Mouse (Mus musculus) kidney, embryonic 16.5 days (tissue): ENCODE measurements at regions not wholly inside any gene's neighbourhood (a gene's known extent, or its start where the extent isn't known, plus 50 kb on each side); places are given as distances from the start of the nearest gene placed in this dataset.

Experiments
- ATAC-seq: fragments of 200-750 bp; cut with Nextera tagmentation; 2 replicates; pipeline ENCODE4 v1.8.0; 2017; ENCODE audit warnings: moderate TSS enrichment; ENCODE audit not compliant: low FRiP score, low TSS enrichment
- H3K27ac ChIP-seq: fragments of 300-500 bp; sonication (generic); 2 replicates; pipeline ENCODE4 v1.5.1; 2014; ENCODE audit warnings: low read length
- H3K27me3 ChIP-seq: fragments of 300-500 bp; sonication (generic); 2 replicates; pipeline ENCODE4 v1.6.1; 2014; ENCODE audit warnings: low read length, control low read depth, mixed read lengths; ENCODE audit not compliant: insufficient read depth
- H3K36me3 ChIP-seq: fragments of 300-500 bp; sonication (generic); 2 replicates; pipeline ENCODE4 v1.6.1; 2014; ENCODE audit warnings: low read length, control low read depth, mixed read lengths; ENCODE audit not compliant: insufficient read depth
- H3K4me1 ChIP-seq: fragments of 300-500 bp; sonication (generic); 2 replicates; pipeline ENCODE4 v1.6.1; 2014; ENCODE audit warnings: low read length, control low read depth, mixed read lengths; ENCODE audit not compliant: insufficient read depth
- H3K4me2 ChIP-seq: fragments of 300-500 bp; sonication (generic); replicated peaks from 2 replicates; pipeline ENCODE4 v1.6.1; 2014; ENCODE audit warnings: low read depth, low read length
- H3K4me3 ChIP-seq: fragments of 300-500 bp; sonication (generic); 2 replicates; pipeline ENCODE4 v1.5.1; 2014; ENCODE audit warnings: mild to moderate bottlenecking, low read length
- H3K9ac ChIP-seq: fragments of 300-500 bp; sonication (generic); replicated peaks from 2 replicates; pipeline ENCODE4 v1.6.1; 2014; ENCODE audit warnings: low read length
- H3K9me3 ChIP-seq: fragments of 300-500 bp; sonication (generic); 2 replicates; pipeline ENCODE4 v1.6.1; 2016; ENCODE audit warnings: low read length, control low read depth
- WGBS: fragments of 180-500 bp; shearing (Covaris S2); extraction: QIAGEN DNeasy Blood & Tissue Kit; methylation state at CpG from one replicate; pipeline ENCODE4 v1.1.7; 2014; 5-methylcytosine and 5-hydroxymethylcytosine counted together

- Histone ChIP-seq H3K4me2 (no peak overlapping the region), H3K9ac (no peak overlapping the region), H3K27me3 (peaks cover 5% of the 10 kb centered on the region; the same call in 1 of the 2 replicates), H3K9me3 (no peaks in the 10 kb centered on the region), H3K36me3 (no peaks in the 10 kb centered on the region), H3K4me1 (no peaks in the 10 kb centered on the region), H3K27ac (no peak overlapping the region), H3K4me3 (no peak overlapping the region)
- ATAC-seq, result no peak
- 77% methylated on average over 3 of the region's 3 CpGs for WGBS
Observed at GRCm38 (mm10) chrX:161487691-161488090, 200.4 kb downstream of the Gm15262 start.

GRCm38 (mm10) chrX:161511341-161511740 lies 205.5 kb upstream of the Rai2 start:
- H3K4me3 ChIP-seq, result no peak overlapping the region
- 80% methylated on average over 1 of the region's 1 CpGs for WGBS
- H3K36me3 ChIP-seq, result no peaks in the 10 kb centered on the region
- no peak overlapping the region for H3K27ac ChIP-seq
- no peaks in the 10 kb centered on the region for H3K9me3 ChIP-seq
- H3K9ac ChIP-seq, result no peak overlapping the region
- H3K27me3 ChIP-seq, result peaks cover 19% of the 10 kb centered on the region; the same call in 1 of the 2 replicates
- ATAC-seq, result no peak
- no peaks in the 10 kb centered on the region for H3K4me1 ChIP-seq
- no peak overlapping the region for H3K4me2 ChIP-seq

GRCm38 (mm10) chrX:161523432-161524256 lies 193.2 kb upstream of the Rai2 start:
- Histone ChIP-seq H3K36me3 (no peaks in the 10 kb centered on the region), H3K27ac (no peak overlapping the region), H3K4me2 (no peak overlapping the region), H3K9ac (no peak overlapping the region), H3K4me3 (no peak overlapping the region), H3K27me3 (peaks cover 9% of the 10 kb centered on the region; the same call in 1 of the 2 replicates), H3K4me1 (no peaks in the 10 kb centered on the region), H3K9me3 (no peaks in the 10 kb centered on the region)
- no peak for ATAC-seq
- WGBS, result 74% methylated on average over 3 of the region's 3 CpGs

- no peak overlapping the region for H3K4me2 ChIP-seq
- no peak overlapping the region for H3K9ac ChIP-seq
- no peak overlapping the region for H3K27ac ChIP-seq
- no peaks in the 10 kb centered on the region for H3K9me3 ChIP-seq
- no peak overlapping the region for H3K4me3 ChIP-seq
- no peaks in the 10 kb centered on the region for H3K4me1 ChIP-seq
- WGBS, result 76% methylated on average over 3 of the region's 3 CpGs
- no peaks in the 10 kb centered on the region for H3K36me3 ChIP-seq
- no peak for ATAC-seq
- H3K27me3 ChIP-seq, result peaks cover 6% of the 10 kb centered on the region; the same call in 1 of the 2 replicates
Observed at GRCm38 (mm10) chrX:161524257-161524646, 192.6 kb upstream of the Rai2 start.

GRCm38 (mm10) chrX:161537290-161537689 lies 179.6 kb upstream of the Rai2 start:
- no peak overlapping the region for H3K9ac ChIP-seq
- H3K4me1 ChIP-seq, result no peaks in the 10 kb centered on the region
- no peak overlapping the region for H3K4me3 ChIP-seq
- H3K36me3 ChIP-seq, result no peaks in the 10 kb centered on the region
- no peak overlapping the region for H3K27ac ChIP-seq
- H3K4me2 ChIP-seq, result no peak overlapping the region
- no peaks in the 10 kb centered on the region for H3K9me3 ChIP-seq
- ATAC-seq, result no peak
- H3K27me3 ChIP-seq, result peaks cover 6% of the 10 kb centered on the region

GRCm38 (mm10) chrX:161556896-161557295 lies 160.0 kb upstream of the Rai2 start:
- no peaks in the 10 kb centered on the region for H3K4me1 ChIP-seq
- H3K36me3 ChIP-seq, result no peaks in the 10 kb centered on the region
- ATAC-seq, result peak; percentile 49; the same call in 1 of the 2 replicates
- peaks cover 4% of the 10 kb centered on the region; the same call in 1 of the 2 replicates for H3K27me3 ChIP-seq
- no peak overlapping the region for H3K4me2 ChIP-seq
- H3K4me3 ChIP-seq, result no peak overlapping the region
- H3K9ac ChIP-seq, result no peak overlapping the region
- WGBS, result 57% methylated on average over 5 of the region's 5 CpGs
- no peaks in the 10 kb centered on the region for H3K9me3 ChIP-seq
- H3K27ac ChIP-seq, result no peak overlapping the region

- H3K36me3 ChIP-seq, result no peaks in the 10 kb centered on the region
- no peak for ATAC-seq
- no peak overlapping the region for H3K9ac ChIP-seq
- no peaks in the 10 kb centered on the region for H3K4me1 ChIP-seq
- H3K4me3 ChIP-seq, result no peak overlapping the region
- H3K27me3 ChIP-seq, result peaks cover 4% of the 10 kb centered on the region; the same call in 1 of the 2 replicates
- H3K9me3 ChIP-seq, result no peaks in the 10 kb centered on the region
- no peak overlapping the region for H3K27ac ChIP-seq
- no peak overlapping the region for H3K4me2 ChIP-seq
Observed at GRCm38 (mm10) chrX:161558511-161558910, 158.4 kb upstream of the Rai2 start.

- WGBS, result 82% methylated on average over 4 of the region's 4 CpGs
Observed at GRCm38 (mm10) chrX:161566435-161566834, 150.4 kb upstream of the Rai2 start.

GRCm38 (mm10) chrX:161582019-161582659 lies 134.7 kb upstream of the Rai2 start:
- Histone ChIP-seq H3K9ac (no peak overlapping the region), H3K36me3 (no peaks in the 10 kb centered on the region), H3K9me3 (no peaks in the 10 kb centered on the region), H3K27me3 (peaks cover 20% of the 10 kb centered on the region), H3K4me1 (no peaks in the 10 kb centered on the region), H3K4me2 (no peak overlapping the region), H3K4me3 (no peak overlapping the region), H3K27ac (no peak overlapping the region)
- WGBS, result 46% methylated on average over 5 of the region's 5 CpGs
- peak; percentile 70 for ATAC-seq

More at GRCm38 (mm10) chrX:161566435-161566834, 150.4 kb upstream of the Rai2 start:
- no peak overlapping the region for H3K4me2 ChIP-seq
- H3K4me1 ChIP-seq, result no peaks in the 10 kb centered on the region
- H3K27ac ChIP-seq, result no peak overlapping the region
- H3K9me3 ChIP-seq, result no peaks in the 10 kb centered on the region
- H3K4me3 ChIP-seq, result no peak overlapping the region
- no peak for ATAC-seq
- H3K36me3 ChIP-seq, result no peaks in the 10 kb centered on the region
- H3K9ac ChIP-seq, result no peak overlapping the region
- peaks cover 3% of the 10 kb centered on the region; the same call in 1 of the 2 replicates for H3K27me3 ChIP-seq

GRCm38 (mm10) chrX:161583872-161584271 lies 133.0 kb upstream of the Rai2 start:
- Histone ChIP-seq H3K4me3 (no peak overlapping the region), H3K27me3 (peaks cover 13% of the 10 kb centered on the region; the same call in 1 of the 2 replicates), H3K36me3 (no peaks in the 10 kb centered on the region), H3K4me2 (no peak overlapping the region), H3K27ac (no peak overlapping the region), H3K9ac (no peak overlapping the region), H3K9me3 (no peaks in the 10 kb centered on the region), H3K4me1 (no peaks in the 10 kb centered on the region)
- no peak for ATAC-seq
- WGBS, result 82% methylated on average over 2 of the region's 2 CpGs
